Mouse (Mus musculus) hindbrain, embryonic 15.5 days (tissue): ENCODE measurements around the gene Entpd3. TPM values are rescaled to one million over a fixed set of nuclear protein-coding genes. Genes with fewer than 3 reads are reported as not detected.

Experiments
- ATAC-seq: fragments of 200-750 bp; cut with Nextera tagmentation; 2 replicates; pipeline ENCODE4 v1.8.0; 2017; ENCODE audit warnings: low read depth, moderate number of reproducible peaks, moderate TSS enrichment; ENCODE audit not compliant: low FRiP score
- H3K27ac ChIP-seq: fragments of 300-500 bp; sonication (generic); replicated peaks from 2 replicates; pipeline ENCODE4 v1.5.1; 2015; ENCODE audit warnings: mild to moderate bottlenecking, inconsistent platforms
- H3K27me3 ChIP-seq: fragments of 300-500 bp; sonication (generic); 2 replicates; pipeline ENCODE4 v1.6.1; 2015; ENCODE audit warnings: control low read depth, inconsistent platforms
- H3K36me3 ChIP-seq: fragments of 300-500 bp; sonication (generic); 2 replicates; pipeline ENCODE4 v1.6.1; 2015; ENCODE audit warnings: control low read depth, inconsistent platforms
- H3K4me1 ChIP-seq: fragments of 300-500 bp; sonication (generic); replicated peaks from 2 replicates; pipeline ENCODE4 v1.6.1; 2015; ENCODE audit warnings: control low read depth, inconsistent platforms
- H3K4me2 ChIP-seq: fragments of 300-500 bp; sonication (generic); 2 replicates; pipeline ENCODE4 v1.6.1; 2015; ENCODE audit warnings: moderate library complexity, mild to moderate bottlenecking, inconsistent platforms
- H3K4me3 ChIP-seq: fragments of 300-500 bp; sonication (generic); 2 replicates; pipeline ENCODE4 v1.5.1; 2015; ENCODE audit warnings: mild to moderate bottlenecking, inconsistent platforms
- H3K9ac ChIP-seq: fragments of 300-500 bp; sonication (generic); 2 replicates; pipeline ENCODE4 v1.6.1; 2015; ENCODE audit warnings: inconsistent platforms
- H3K9me3 ChIP-seq: fragments of 300-500 bp; sonication (generic); 2 replicates; pipeline ENCODE4 v1.6.1; 2016; ENCODE audit warnings: control low read depth, inconsistent platforms
- WGBS: fragments of 180-500 bp; shearing (Covaris S2); methylation state at CpG from one replicate; pipeline ENCODE4 v1.1.7; 2015; 5-methylcytosine and 5-hydroxymethylcytosine counted together
- polyA plus RNA-seq: library from polyadenylated mRNA; unstranded; fragments of >200 nt; fragmentation: Nextera tagmentation; extraction: Ambion mirVana; gene quantifications from 2 replicates; pipeline ENCODE4 v1.2.1, GENCODE M21; 2015

The Entpd3 gene
- 3.2 and 4.1 TPM in 2 replicates for polyA plus RNA-seq

GRCm38 (mm10) chr9:120539662-120540251, at the start of gene Entpd3:
TSS of gene Entpd3 (plus strand) at chr9:120539818.
- peaks cover 11% of the 10 kb centered on the region for H3K4me1 ChIP-seq
- peak within 1 kb of the TSS; percentile 67 for H3K9ac ChIP-seq
- H3K4me3 ChIP-seq: peak within 1 kb of the TSS; percentile 55
- H3K27me3 ChIP-seq: peaks cover 18% of the 10 kb centered on the region; the same call in 1 of the 2 replicates
- peak; percentile 66 for ATAC-seq
- under 1% methylated on average over 31 of the region's 31 CpGs for WGBS
- H3K27ac ChIP-seq: no peak within 1 kb of the TSS
- peak within 1 kb of the TSS; percentile 94 for H3K4me2 ChIP-seq
- no peaks in the 10 kb centered on the region for H3K9me3 ChIP-seq
- no peaks in the 10 kb centered on the region for H3K36me3 ChIP-seq

DNA sequence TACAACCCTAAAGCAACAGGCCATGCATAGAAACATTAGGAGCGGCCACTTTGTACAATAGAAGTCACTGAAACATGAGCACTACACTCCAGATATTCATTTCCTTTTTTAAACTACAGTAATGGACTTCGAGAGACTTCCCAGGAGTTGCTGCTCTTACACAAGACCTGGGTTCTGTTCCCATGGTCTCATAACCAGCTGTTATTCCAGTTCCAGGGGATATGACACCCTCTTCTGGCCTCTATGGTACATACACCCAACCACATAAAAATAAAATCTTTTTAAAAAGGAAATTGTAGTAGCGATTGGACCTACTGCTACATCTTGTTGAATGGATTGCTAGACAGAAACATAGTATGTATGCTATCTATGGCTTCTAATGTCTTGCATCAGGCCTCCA, 48.1 kb upstream of the Entpd3 start:
- Histone ChIP-seq H3K4me3 (peak overlapping the region; percentile 98), H3K9me3 (no peaks in the 10 kb centered on the region), H3K4me2 (peak overlapping the region; percentile 71), H3K36me3 (peaks cover 22% of the 10 kb centered on the region), H3K9ac (no peak overlapping the region), H3K27me3 (no peaks in the 10 kb centered on the region), H3K4me1 (peaks cover 12% of the 10 kb centered on the region), H3K27ac (peak overlapping the region; percentile 94; the same call in 1 of the 2 replicates)
- 85% methylated on average over 3 of the region's 3 CpGs for WGBS
- no peak for ATAC-seq

DNA sequence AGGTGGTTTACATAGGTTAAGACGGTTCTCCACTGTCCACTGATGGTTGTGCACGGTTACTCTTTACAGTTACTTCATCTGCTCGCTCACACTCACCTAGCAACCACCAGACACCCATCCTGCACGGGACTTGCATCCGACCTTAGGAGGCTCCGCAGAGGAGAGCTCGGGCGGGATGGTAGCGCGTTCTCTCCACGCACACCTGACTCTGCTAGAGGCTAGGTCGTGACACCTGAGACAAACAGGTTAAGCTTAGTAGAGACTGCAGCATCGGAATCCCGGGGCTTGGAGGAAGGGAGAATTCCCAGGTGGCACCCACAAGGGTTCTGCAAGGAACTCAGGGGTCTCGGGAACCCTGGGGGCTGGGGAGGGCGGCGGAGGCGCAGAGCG, 47.6 kb upstream of the Entpd3 start, which contains the start of gene Eif1b:
TSS of gene Eif1b (plus strand) at position 223 of the 390 bp plus-strand sequence.
- Histone ChIP-seq H3K27me3 (no peaks in the 10 kb centered on the region), H3K9me3 (no peaks in the 10 kb centered on the region), H3K4me1 (peaks cover 12% of the 10 kb centered on the region), H3K27ac (peak within 1 kb of the TSS; percentile 94), H3K36me3 (peaks cover 22% of the 10 kb centered on the region), H3K4me2 (peak within 1 kb of the TSS; percentile 71), H3K4me3 (peak within 1 kb of the TSS; percentile 98), H3K9ac (peak within 1 kb of the TSS; percentile 99)
- 3% methylated on average over 19 of the region's 19 CpGs for WGBS
- peak; percentile 55 for ATAC-seq

GRCm38 (mm10) chr9:120492400-120493351, 46.9 kb upstream of the Entpd3 start:
- H3K4me1 ChIP-seq: peaks cover 12% of the 10 kb centered on the region
- no peaks in the 10 kb centered on the region for H3K9me3 ChIP-seq
- H3K4me3 ChIP-seq: peak overlapping the region; percentile 98
- H3K4me2 ChIP-seq: peak overlapping the region; percentile 71
- H3K9ac ChIP-seq: peak overlapping the region; percentile 99
- peaks cover 22% of the 10 kb centered on the region for H3K36me3 ChIP-seq
- H3K27me3 ChIP-seq: no peaks in the 10 kb centered on the region
- 1% methylated on average over 69 of the region's 97 CpGs for WGBS
- H3K27ac ChIP-seq: peak overlapping the region; percentile 94
- ATAC-seq: peak; percentile 82

DNA sequence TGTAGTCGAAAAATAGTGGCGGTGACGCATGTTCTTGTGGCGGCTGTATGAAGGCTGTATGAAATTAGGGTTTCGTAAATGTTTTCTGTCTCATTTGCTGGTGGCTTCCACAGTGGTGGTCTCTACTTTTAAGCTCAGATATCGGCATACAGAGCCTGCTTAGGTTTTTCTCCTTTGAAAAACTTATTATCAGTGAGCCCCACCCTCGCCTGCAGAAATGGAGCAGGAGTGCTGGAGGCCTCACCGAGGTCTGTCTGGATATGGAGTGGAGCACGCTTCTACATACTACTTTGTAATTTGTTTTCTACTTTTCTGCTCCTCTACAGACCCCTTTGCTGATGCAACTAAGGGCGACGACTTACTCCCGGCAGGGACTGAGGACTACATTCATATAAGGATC, 45.8 kb upstream of the Entpd3 start:
- ATAC-seq: no peak
- peak overlapping the region; percentile 98 for H3K4me3 ChIP-seq
- no peaks in the 10 kb centered on the region for H3K9me3 ChIP-seq
- peaks cover 12% of the 10 kb centered on the region for H3K4me1 ChIP-seq
- H3K36me3 ChIP-seq: peaks cover 22% of the 10 kb centered on the region
- 73% methylated on average over 12 of the region's 12 CpGs for WGBS
- H3K9ac ChIP-seq: peak overlapping the region; percentile 99
- H3K27me3 ChIP-seq: no peaks in the 10 kb centered on the region
- H3K27ac ChIP-seq: no peak overlapping the region
- peak overlapping the region; percentile 71 for H3K4me2 ChIP-seq

GRCm38 (mm10) chr9:120496691-120497090, 42.9 kb upstream of the Entpd3 start:
- peaks cover 12% of the 10 kb centered on the region for H3K4me1 ChIP-seq
- H3K9ac ChIP-seq: no peak overlapping the region
- no peaks in the 10 kb centered on the region for H3K27me3 ChIP-seq
- H3K4me2 ChIP-seq: no peak overlapping the region
- peaks cover 22% of the 10 kb centered on the region for H3K36me3 ChIP-seq
- no peaks in the 10 kb centered on the region for H3K9me3 ChIP-seq
- ATAC-seq: 0 out of 2 replicates have a peak, but pooled peaks have one; percentile 35
- H3K27ac ChIP-seq: no peak overlapping the region
- 4% methylated on average over 3 of the region's 3 CpGs for WGBS
- no peak overlapping the region for H3K4me3 ChIP-seq

- no peak for ATAC-seq
- no peak overlapping the region for H3K4me2 ChIP-seq
- peaks cover 12% of the 10 kb centered on the region for H3K4me1 ChIP-seq
- peaks cover 22% of the 10 kb centered on the region for H3K36me3 ChIP-seq
- no peaks in the 10 kb centered on the region for H3K27me3 ChIP-seq
- 90% methylated on average over 5 of the region's 5 CpGs for WGBS
- H3K4me3 ChIP-seq: no peak overlapping the region
- no peak overlapping the region for H3K27ac ChIP-seq
- H3K9ac ChIP-seq: no peak overlapping the region
- no peaks in the 10 kb centered on the region for H3K9me3 ChIP-seq
Measured at GRCm38 (mm10) chr9:120497983-120498382, 41.6 kb upstream of the Entpd3 start.

- no peak overlapping the region for H3K4me3 ChIP-seq
- peak; percentile 16; the same call in 1 of the 2 replicates for ATAC-seq
- H3K4me2 ChIP-seq: no peak overlapping the region
- no peaks in the 10 kb centered on the region for H3K27me3 ChIP-seq
- H3K27ac ChIP-seq: no peak overlapping the region
- no peaks in the 10 kb centered on the region for H3K4me1 ChIP-seq
- H3K36me3 ChIP-seq: no peaks in the 10 kb centered on the region
- no peak overlapping the region for H3K9ac ChIP-seq
- 41% methylated on average over 10 of the region's 10 CpGs for WGBS
- no peaks in the 10 kb centered on the region for H3K9me3 ChIP-seq
Measured at GRCm38 (mm10) chr9:120501191-120501902, 38.3 kb upstream of the Entpd3 start.

DNA sequence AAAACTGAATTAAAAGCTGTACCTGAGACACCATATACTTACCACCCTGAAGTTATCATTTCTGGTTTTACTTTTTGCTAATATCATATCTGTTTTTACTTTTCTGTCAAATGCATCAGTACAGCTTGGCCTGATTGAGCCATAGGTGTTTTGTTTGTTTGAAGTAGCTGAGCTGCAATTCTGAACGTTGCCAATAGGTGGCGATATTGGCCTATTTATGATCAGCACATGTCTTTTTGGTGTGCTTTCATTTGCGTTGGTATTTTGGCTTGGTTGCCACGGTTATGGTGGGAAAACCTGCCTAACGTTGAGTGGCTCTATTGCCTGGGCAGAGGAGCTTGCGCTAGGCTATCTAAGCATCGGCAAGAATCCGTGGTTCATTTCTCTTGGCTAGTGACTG, 37.6 kb upstream of the Entpd3 start:
- peak; percentile 27; the same call in 1 of the 2 replicates for ATAC-seq
- no peak overlapping the region for H3K27ac ChIP-seq
- H3K4me1 ChIP-seq: no peaks in the 10 kb centered on the region
- H3K36me3 ChIP-seq: no peaks in the 10 kb centered on the region
- no peak overlapping the region for H3K4me3 ChIP-seq
- no peaks in the 10 kb centered on the region for H3K27me3 ChIP-seq
- no peaks in the 10 kb centered on the region for H3K9me3 ChIP-seq
- no peak overlapping the region for H3K9ac ChIP-seq
- H3K4me2 ChIP-seq: no peak overlapping the region
- 8% methylated on average over 8 of the region's 8 CpGs for WGBS

GRCm38 (mm10) chr9:120504423-120504822, 35.2 kb upstream of the Entpd3 start:
- H3K27ac ChIP-seq: no peak overlapping the region
- no peak overlapping the region for H3K4me2 ChIP-seq
- H3K9ac ChIP-seq: no peak overlapping the region
- no peaks in the 10 kb centered on the region for H3K4me1 ChIP-seq
- no peaks in the 10 kb centered on the region for H3K36me3 ChIP-seq
- no peak overlapping the region for H3K4me3 ChIP-seq
- H3K27me3 ChIP-seq: no peaks in the 10 kb centered on the region
- WGBS: 80% methylated on average over 2 of the region's 2 CpGs
- no peaks in the 10 kb centered on the region for H3K9me3 ChIP-seq
- no peak for ATAC-seq

GRCm38 (mm10) chr9:120511781-120512180, 27.8 kb upstream of the Entpd3 start:
- H3K4me1 ChIP-seq: no peaks in the 10 kb centered on the region
- ATAC-seq: no peak

More at GRCm38 (mm10) chr9:120511781-120512180, 27.8 kb upstream of the Entpd3 start:
- no peak overlapping the region for H3K27ac ChIP-seq
- H3K4me2 ChIP-seq: no peak overlapping the region
- no peaks in the 10 kb centered on the region for H3K36me3 ChIP-seq
- no peak overlapping the region for H3K9ac ChIP-seq
- H3K27me3 ChIP-seq: no peaks in the 10 kb centered on the region
- WGBS: 78% methylated on average over 3 of the region's 3 CpGs
- no peaks in the 10 kb centered on the region for H3K9me3 ChIP-seq
- no peak overlapping the region for H3K4me3 ChIP-seq
